Mouse (Mus musculus) urinary bladder, postnatal 4 days (tissue): ENCODE measurements around the gene Maml3.

Source experiments
- DNase-seq, 2 experiments: peaks; one replicate each; pipeline ENCODE4 v3.0.0; 2021 to 2022; ENCODE audit warnings: low spot score in 2 of 2

The Maml3 gene

GRCm38 (mm10) chr3:51830821-51831429 is 274.0 kb downstream of the Maml3 start:
- no peak for DNase-seq

GRCm38 (mm10) chr3:51825530-51825929 is 279.3 kb downstream of the Maml3 start:
- no peak for DNase-seq

DNA sequence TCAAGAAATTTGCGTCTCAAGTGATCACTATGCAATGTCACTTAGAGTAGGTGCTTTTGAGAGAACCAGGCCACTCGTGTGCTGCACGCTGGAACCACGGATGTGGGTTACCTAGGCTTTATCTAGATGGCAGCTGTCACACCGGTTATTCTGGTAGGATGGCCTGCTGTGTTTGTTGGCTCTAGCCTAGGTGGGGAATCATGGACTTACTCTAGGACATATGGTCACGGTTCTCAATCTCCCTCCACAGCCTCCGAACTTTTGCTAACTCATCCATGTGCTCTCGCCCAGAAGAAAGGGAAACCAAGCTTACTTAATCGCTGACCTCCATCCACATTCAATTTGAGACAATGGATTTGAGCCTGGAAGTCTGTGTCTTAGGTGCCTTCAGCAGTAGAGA is 280.4 kb downstream of the Maml3 start:
- DNase-seq, result no peak

DNA sequence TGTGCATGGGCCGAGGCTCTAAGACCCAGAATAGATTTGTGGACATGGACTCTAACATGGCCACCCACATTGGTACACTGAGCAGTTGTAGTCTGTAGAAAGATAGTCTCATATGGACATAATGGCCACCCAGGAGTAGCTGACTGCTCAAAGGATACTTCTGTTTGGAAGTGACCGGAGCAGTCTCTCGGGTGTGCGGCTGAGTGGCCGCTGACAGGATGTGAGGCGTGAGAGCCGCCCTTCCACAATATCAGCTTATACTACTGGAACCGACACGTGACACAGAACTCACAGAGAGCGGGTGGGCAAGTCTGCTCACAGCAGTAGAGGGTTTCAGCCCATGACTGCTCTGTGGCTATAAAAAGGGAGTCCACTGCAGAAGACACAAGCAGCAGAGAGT is 283.3 kb downstream of the Maml3 start:
- DNase-seq, result no peak

GRCm38 (mm10) chr3:51819109-51819508 is 285.8 kb downstream of the Maml3 start:
- no peak for DNase-seq

GRCm38 (mm10) chr3:51817919-51818318 is 287.0 kb downstream of the Maml3 start:
- no peak for DNase-seq

DNA sequence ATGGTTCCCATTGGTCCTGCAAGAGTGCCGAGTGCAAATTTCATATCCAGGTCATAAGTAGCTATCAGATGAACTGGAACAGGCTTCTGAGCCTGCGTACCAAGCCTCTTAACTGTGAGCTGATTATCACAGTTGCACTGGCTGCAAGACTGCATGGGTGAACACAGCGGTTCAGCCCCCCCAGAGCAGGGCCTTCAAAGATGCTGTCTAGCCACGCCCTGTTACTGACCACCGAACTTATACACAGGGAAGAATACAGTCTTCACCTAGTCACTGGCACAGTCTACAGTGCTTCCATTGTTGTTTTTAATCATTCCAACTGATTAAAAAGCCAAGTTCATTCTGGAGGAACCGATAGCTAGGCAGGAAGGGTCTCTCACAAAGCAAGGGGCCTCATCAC is 287.5 kb downstream of the Maml3 start:
- DNase-seq, result no peak

DNA sequence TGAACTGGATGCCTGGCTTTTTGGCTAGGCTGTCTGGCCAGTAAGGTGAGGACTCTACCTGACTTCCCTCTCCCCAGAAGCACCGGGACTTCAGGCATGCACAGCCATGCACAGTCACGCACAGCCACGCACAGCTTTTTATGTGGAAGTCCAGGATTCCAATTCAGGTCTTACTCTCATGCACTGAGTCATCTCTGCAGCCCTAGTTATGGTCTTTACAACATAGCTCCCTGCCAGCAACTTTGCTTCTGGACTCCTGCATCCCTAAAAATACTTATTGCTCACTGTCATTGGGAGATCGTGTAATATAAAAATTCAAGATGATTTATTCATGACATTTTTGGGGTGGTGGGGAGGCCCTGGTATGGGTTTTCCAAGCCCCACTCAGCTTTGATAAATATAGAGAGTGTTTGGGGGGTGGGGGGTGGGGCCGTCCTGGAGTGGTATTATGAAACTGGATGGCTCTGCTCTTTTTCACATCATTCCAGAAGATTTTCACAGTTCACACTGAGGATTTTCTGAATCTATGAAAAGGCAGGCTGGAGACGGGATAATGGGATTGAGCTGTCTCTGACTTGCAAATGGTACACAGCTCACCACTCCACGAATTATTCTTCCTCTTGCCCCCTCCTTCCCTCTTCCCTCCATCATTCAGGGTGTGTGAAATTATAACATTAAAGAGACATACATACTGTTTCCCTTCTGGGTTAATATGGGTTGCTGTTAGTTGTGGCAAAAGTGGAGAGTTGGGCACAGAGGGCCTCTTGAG is 288.2 kb downstream of the Maml3 start:
- DNase-seq, result no peak

DNA sequence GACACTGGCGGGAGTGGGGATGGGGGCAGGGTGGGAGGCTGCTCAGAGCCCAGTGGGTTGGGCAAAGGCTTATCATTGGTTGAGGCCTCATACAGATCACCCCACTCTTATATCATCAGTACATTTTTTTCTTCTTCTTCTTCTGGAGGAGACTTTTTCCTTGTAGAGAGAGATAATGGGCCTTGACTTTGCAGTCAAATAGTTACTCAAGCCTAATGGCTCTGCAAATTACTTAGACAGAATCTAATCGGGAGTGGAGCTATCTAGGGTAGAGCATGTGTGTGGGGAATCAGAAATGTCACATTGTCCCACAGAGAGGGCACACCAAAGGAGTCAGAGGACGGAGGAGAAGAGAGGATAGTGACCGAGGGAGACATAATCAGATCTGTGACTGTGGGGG is 290.8 kb downstream of the Maml3 start:
- no peak for DNase-seq

DNA sequence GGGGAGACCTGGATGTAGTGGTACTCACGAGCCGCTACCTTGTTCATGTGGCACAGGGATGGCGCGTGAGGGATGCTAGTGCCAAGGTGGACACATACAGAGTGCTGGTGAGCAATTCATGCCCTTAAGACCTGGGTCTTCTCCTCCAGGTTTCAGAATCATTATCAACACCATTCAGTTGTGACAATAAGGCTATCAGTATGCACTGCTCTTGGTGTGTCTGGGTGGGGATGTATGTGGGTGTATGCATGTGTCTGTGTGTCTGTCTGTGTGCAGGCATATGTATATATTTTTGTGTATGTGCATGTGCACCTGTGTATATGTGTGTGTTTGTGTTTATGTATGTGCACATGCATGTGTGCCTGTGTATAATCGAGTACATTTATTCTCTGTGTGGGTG is 291.7 kb downstream of the Maml3 start:
- DNase-seq, result no peak

DNA sequence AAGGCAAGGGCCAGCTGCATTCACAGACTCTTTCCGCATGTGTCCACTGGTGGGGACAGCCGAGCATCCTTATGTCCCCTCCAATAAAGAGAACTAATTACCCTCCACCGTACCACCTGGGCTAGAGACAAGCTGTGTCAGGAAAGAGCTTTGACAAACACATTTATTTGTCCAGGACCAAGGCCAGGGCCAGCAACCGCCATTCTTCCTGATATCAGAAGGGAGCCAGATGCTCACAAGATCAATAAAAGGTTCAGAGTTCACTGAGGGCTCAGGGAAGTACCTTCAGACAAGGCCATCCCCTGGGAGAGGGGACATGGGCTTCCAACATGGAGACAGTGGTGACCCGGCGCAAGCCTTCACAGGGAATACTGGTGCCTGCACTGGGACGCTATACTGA is 294.1 kb downstream of the Maml3 start:
- no peak for DNase-seq

DNA sequence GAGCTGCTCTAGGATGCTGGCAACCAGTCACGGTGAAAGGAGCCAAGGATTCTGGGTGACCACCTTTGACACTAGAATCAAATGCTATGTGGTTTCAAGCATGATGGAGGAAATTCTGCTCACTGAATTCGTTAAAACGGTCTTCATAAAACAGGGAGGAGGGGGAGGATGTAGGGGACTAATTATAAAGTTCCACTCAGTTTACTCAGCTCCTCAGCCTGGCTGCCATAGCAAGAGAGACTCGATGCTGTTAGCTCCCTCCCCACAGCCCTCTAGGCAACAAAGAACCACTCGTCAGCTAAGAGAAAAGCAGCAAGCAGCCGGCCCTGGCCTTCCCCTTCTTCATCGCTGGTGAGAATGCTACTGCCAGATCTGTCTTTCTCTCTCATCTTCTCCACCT is 295.1 kb downstream of the Maml3 start:
- no peak for DNase-seq

DNA sequence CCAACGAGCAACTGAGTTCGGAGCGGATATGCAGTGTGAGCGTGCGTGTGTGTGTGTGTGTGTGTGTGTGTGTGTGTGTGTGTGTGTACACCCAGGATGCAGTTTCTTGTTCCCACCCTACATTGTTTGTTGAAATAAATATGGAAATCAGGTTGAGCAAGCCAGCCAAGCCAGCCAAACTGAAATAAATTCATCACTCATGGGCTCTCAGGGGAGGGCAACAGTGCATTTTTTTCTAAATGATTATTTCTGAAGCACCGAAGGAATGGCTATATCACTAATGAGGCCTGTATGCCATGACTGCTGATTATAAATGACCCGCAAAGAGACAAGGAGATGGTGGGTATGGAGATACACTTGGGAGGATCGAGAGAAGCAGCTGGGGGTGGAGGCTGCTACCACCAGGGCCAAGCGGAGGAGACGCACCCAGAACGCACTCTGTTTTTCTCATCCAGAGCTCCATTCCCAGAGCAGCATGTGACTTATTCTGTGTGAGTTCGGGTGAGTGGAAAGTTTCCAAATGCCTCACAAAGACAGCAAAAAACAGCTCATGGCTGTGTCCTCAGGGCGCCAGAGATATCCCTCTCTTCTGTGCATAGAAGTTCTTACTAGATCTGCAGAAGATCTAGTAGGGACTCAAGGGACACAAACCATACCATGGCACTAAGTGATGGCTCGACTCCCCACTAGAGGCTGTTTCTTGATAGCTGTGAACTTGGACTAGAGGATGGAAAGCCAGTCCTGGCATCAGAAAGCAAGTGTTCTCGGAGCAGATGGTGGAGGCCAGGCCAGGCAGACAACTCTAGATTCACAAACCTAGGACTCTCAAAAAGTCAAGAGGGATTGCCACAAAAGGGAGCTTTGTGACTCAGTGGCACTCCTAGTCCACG is 296.6 kb downstream of the Maml3 start:
- DNase-seq, result no peak

DNA sequence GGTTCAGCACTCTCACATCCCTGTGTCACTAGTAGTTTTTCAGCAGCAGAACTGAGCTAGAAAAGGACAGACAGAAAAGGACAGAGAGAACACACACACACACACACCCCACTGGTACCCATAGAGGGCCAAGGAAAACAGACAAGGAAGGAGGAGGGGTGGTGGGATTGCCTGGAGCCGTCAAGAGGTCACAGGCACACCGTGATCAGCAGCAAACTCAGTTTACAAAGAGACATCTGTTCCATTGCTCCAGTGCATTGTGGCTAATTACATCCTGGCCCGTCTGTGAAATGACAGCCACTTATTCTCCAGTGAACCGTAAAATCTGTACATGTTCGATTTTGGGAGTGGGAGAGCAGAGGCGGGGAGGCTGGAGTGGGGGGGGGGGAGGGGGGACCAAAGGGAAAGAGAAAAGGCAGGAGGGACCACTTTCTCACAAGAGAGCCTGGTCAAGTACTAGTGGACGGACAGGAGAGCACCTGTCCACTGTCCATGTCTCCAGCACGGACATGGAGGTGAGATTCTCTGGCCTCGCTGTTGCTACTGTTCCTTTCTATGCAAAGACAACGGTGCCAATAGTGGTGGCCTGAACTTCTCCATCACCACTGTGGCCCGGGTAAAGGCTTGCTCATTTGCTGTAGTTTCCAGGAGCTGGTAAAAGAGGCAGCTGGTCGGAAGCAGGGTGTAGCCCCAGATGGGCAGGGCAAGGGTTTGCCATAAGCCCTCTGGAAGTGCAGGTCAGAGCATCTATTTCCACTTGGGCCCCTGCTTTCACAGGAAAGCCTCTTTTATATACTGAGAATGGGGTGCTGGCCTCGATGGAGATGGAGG is 299.2 kb downstream of the Maml3 start:
- DNase-seq, result no peak

DNA sequence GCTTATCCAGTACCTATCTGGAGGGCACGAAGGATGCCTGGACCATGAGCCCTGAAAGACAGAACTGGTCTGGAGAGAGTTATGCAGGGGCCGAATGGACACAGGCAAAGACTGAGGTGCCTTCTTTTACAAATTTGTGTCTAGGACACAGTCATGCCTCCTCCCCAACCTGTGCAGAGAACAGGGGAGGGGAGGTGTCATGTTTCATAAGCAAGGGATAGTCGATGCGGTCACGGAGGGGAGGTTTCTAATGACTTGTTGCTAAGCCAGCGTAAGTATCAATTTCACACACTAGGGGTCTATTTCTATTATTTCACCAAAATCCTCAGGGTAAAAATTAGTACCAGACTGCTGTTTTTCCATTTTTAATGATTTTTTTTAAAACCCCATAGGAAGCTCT is 301.0 kb downstream of the Maml3 start:
- DNase-seq, result no peak

- DNase-seq, result no peak
Measured at GRCm38 (mm10) chr3:51799650-51800049, 305.2 kb downstream of the Maml3 start.

GRCm38 (mm10) chr3:51796838-51797237 is 308.0 kb downstream of the Maml3 start:
- no peak for DNase-seq

- no peak for DNase-seq
Measured at GRCm38 (mm10) chr3:51796219-51796828, 308.6 kb downstream of the Maml3 start.

DNA sequence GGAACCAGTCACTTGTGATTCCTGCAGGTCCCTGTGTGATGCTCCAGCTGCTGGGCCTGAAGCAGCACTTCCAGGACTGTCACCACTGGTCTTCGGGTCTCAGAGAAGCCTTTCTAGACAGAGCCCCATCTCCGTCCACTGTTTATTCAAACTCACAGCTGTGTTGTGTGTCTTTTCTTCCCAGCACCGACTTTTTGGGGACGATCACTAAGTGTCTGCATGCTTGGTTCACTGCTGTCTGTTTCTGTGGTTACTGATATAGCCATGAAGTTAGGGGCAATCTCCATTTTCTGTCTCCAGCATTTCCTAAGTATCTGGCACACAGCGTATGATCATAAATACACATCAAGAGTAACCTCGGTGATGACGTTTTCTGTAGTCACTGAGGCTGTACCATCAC is 313.3 kb downstream of the Maml3 start:
- DNase-seq, result no peak

- no peak for DNase-seq
Measured at GRCm38 (mm10) chr3:51789389-51789904, 315.4 kb downstream of the Maml3 start.
